Mouse (Mus musculus) heart, embryonic 16.5 days (tissue): Measurements from ENCODE around the gene Ccpg1. TPM values are rescaled to one million over a fixed set of nuclear protein-coding genes. Genes with fewer than 3 reads are reported as not detected.
A peak's percentile ranks its signal among the peaks of the same experiment; 100 is the strongest.

Source experiments
- ATAC-seq: fragments of 200-750 bp; cut with Nextera tagmentation; replicated peaks from 2 replicates; pipeline ENCODE4 v1.8.0; 2017; ENCODE audit warnings: moderate number of reproducible peaks; ENCODE audit not compliant: insufficient read depth, low FRiP score; ENCODE audit errors: extremely low read depth
- H3K27ac ChIP-seq: fragments of 300-500 bp; sonication (generic); 2 replicates; pipeline ENCODE4 v1.5.1; 2014; ENCODE audit warnings: mild to moderate bottlenecking, low read length, control low read depth, moderate library complexity
- H3K27me3 ChIP-seq: fragments of 300-500 bp; sonication (generic); 2 replicates; pipeline ENCODE4 v1.6.1; 2014; ENCODE audit warnings: low read length, mixed read lengths; ENCODE audit not compliant: control insufficient read depth, insufficient read depth
- H3K36me3 ChIP-seq: fragments of 300-500 bp; sonication (generic); 2 replicates; pipeline ENCODE4 v1.6.1; 2014; ENCODE audit not compliant: control insufficient read depth, insufficient read depth
- H3K4me1 ChIP-seq: fragments of 300-500 bp; sonication (generic); 2 replicates; pipeline ENCODE4 v1.6.1; 2014; ENCODE audit warnings: low read length, mixed read lengths; ENCODE audit not compliant: control insufficient read depth, insufficient read depth
- H3K4me2 ChIP-seq: fragments of 300-500 bp; sonication (generic); 2 replicates; pipeline ENCODE4 v1.6.1; 2014; ENCODE audit warnings: low read depth, mild to moderate bottlenecking, control low read depth, low read length
- H3K4me3 ChIP-seq: fragments of 300-500 bp; sonication (generic); 2 replicates; pipeline ENCODE4 v1.5.1; 2014; ENCODE audit warnings: mild to moderate bottlenecking, control low read depth, low read length
- H3K9ac ChIP-seq: fragments of 300-500 bp; sonication (generic); 2 replicates; pipeline ENCODE4 v1.6.1; 2014; ENCODE audit warnings: low read length, control low read depth
- H3K9me3 ChIP-seq: fragments of 300-500 bp; sonication (generic); replicated peaks from 2 replicates; pipeline ENCODE4 v1.6.1; 2016; ENCODE audit warnings: low read length; ENCODE audit not compliant: control insufficient read depth
- WGBS: fragments of 180-500 bp; shearing (Covaris S2); extraction: QIAGEN DNeasy Blood & Tissue Kit; methylation state at CpG from one replicate; pipeline ENCODE4 v1.1.7; 2014; 5-methylcytosine and 5-hydroxymethylcytosine counted together
- polyA plus RNA-seq: library from polyadenylated mRNA; unstranded; fragments of >200 nt; fragmentation: Nextera tagmentation; extraction: Ambion mirVana; gene quantifications from 2 replicates; pipeline ENCODE4 v1.2.1, GENCODE M21; 2015

Gene Ccpg1
- polyA plus RNA-seq, 1 experiment from 2014 or later: 35.8 TPM

DNA sequence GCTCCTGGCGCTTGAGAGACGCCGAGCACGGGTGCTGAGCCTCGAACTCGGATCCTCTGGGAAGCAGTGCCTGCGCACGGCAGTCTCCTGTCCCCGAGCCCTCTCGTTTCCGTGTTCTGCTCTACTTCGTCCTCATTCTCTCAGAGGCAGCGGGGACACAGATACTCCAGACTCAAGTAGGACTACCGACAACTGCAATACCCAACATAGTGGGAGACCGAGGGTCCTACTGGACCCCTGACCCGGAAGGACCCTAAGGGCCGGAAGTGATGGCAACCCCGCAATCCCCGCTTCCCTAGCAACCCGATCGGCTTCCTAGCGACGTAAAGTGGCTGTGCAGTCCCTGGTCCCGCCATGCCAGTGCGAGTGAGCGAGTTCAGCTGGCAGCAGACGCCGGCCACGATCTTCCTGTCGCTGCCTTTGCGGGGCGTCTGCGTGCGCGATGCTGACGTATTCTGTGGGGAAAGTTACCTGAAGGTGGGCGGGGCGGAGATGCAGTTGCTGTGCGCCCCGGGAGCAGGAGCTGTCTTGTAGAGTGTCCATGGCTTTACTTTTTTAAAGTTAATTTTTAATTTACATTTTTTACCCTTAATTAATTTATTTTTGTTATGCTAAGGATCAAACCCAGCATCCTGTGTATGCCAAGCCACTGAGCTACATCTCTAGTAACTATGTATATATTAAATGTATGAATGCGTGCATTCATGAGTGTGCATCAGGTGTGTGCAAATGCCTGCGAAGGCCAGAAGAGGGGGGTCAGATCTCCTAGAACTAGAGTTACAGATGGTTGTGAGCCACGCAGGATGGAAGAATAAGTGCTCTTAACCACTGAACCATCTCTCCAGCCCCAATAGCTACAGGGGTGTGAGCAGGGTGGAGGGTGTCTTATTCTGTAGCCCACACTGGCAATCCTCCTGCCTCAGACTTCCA lies 26.4 kb upstream of the Ccpg1 start, which contains the start of the genes Dyx1c1 and Gm44503:
Dyx1c1 (plus strand) TSS at position 265 of the 930 bp plus-strand sequence.
Gm44503 (plus strand) TSS at position 332 of the 930 bp plus-strand sequence.
- H3K9ac ChIP-seq: peak within 1 kb of the TSS; percentile 77
- ATAC-seq: peak; percentile 84
- 3% methylated on average over 43 of the region's 43 CpGs for WGBS
- peak within 1 kb of the TSS; percentile 84 for H3K4me3 ChIP-seq
- H3K4me1 ChIP-seq: no peaks in the 10 kb centered on the region
- H3K36me3 ChIP-seq: no peaks in the 10 kb centered on the region
- H3K4me2 ChIP-seq: peak within 1 kb of the TSS; percentile 88
- peak within 1 kb of the TSS; percentile 11; the same call in 1 of the 2 replicates for H3K27ac ChIP-seq
- H3K27me3 ChIP-seq: no peaks in the 10 kb centered on the region
- no peaks in the 10 kb centered on the region for H3K9me3 ChIP-seq

DNA sequence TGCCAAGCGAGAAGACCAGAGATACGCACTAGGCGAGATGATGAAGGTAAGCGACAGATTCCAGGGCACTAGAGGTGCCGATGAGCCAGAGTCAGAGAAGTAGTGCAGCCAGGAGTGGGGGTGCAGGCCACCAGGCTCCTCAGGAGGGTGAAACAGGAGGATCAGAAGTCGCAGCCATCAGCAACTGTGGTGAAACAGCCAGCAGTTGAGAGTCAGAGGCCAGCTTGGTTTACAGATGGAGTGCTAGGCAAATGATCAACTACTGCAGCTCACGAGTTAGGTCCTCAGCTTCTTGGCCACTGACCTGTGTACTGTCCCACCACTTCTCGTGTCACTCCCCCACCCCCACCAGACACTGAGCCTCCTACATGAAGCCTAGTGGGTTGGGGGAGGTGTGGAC lies 23.9 kb upstream of the Ccpg1 start:
- Histone ChIP-seq H3K27ac (no peak overlapping the region), H3K4me2 (no peak overlapping the region), H3K4me1 (no peaks in the 10 kb centered on the region), H3K9me3 (no peaks in the 10 kb centered on the region), H3K9ac (no peak overlapping the region), H3K36me3 (no peaks in the 10 kb centered on the region), H3K27me3 (no peaks in the 10 kb centered on the region), H3K4me3 (no peak overlapping the region)
- WGBS: 57% methylated on average over 8 of the region's 8 CpGs
- no peak for ATAC-seq

DNA sequence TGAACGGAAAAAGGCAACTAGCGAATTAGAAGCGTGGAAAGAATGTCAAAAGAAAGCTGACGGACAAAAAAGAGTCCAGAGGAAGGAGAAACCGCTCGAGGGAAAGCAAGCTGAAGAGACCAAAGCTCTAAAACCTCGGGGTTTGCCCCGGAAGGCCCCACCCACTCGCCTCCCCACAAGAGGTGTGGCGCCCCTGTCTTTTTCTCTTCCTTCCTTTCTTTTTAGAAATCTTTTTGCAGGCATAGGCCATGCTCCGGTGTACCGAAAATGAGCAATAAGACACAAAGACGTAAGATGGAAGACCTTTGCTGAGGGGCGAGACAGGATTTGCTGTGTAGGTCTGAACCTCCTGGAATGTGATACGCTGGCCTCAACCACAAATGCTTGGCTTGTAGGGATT lies 23.3 kb upstream of the Ccpg1 start:
- WGBS: 72% methylated on average over 15 of the region's 15 CpGs
- no peaks in the 10 kb centered on the region for H3K9me3 ChIP-seq
- ATAC-seq: no peak

DNA sequence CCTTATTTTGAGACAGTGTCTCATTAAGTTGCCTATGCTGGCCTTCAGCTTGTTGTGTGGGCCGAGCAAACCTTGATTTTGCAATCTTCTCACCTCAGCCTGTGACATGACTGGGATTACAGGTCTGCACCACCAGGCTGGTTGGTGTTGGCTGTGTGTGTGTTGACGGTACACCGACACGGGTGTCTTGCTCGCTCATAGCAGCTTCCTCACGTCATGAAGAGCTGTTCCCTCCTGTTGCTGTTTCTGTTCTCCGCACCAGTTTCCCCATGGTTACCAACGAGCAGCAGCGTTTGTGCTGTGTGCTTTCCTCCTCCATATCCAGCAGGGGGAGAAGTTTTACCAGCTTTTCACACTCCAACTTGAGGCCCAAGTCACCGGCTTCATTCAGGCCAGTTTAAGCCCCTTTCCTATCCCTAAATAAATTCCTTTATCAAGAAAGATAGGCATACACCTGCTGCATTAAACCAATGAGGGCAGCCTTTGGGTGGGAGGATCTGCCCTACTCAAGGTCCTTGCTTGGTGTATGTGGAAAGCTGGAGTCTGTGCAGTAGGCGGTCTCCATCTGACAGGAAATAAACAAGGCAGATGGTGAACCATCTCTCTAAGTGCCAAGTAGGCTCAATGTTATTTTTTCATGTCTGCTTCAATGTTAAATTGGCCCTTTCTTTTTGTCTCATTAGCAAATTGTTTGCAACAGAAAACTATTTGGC lies 16.7 kb upstream of the Ccpg1 start:
- H3K27me3 ChIP-seq: no peaks in the 10 kb centered on the region
- no peak overlapping the region for H3K4me2 ChIP-seq
- no peaks in the 10 kb centered on the region for H3K36me3 ChIP-seq
- no peak overlapping the region for H3K9ac ChIP-seq
- no peaks in the 10 kb centered on the region for H3K9me3 ChIP-seq
- no peak overlapping the region for H3K4me3 ChIP-seq
- ATAC-seq: peak; percentile 52; the same call in 1 of the 2 replicates
- 29% methylated on average over 11 of the region's 11 CpGs for WGBS
- H3K4me1 ChIP-seq: no peaks in the 10 kb centered on the region
- H3K27ac ChIP-seq: no peak overlapping the region

More for the DNA sequence above, 23.3 kb upstream of the Ccpg1 start:
- Histone ChIP-seq H3K27me3 (no peaks in the 10 kb centered on the region), H3K36me3 (no peaks in the 10 kb centered on the region), H3K4me2 (no peak overlapping the region), H3K4me1 (no peaks in the 10 kb centered on the region), H3K9ac (no peak overlapping the region), H3K4me3 (no peak overlapping the region), H3K27ac (no peak overlapping the region)

DNA sequence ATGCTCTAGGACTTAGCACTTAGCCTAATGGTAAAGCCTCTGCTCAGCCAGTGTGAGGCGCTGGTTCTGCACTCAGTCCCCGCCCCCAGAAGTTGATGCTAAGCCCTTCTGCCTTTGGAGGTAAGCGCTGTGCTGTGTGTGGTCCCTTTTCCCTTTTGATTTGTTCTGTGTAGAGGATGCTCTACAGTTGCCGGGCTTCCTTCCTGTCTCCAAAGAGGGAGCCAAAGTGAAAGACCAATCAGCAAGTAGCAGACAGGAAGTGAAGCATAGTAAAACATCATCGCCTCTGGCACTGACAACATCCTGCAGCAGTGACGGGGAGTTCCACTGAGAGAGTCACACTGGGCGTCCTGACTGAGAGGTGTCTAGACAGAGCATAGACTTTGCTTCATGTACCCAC lies 15.4 kb upstream of the Ccpg1 start:
- Histone ChIP-seq H3K9me3 (no peaks in the 10 kb centered on the region), H3K36me3 (no peaks in the 10 kb centered on the region), H3K27me3 (no peaks in the 10 kb centered on the region), H3K27ac (no peak overlapping the region), H3K4me1 (no peaks in the 10 kb centered on the region), H3K4me3 (no peak overlapping the region), H3K4me2 (no peak overlapping the region), H3K9ac (no peak overlapping the region)
- 63% methylated on average over 7 of the region's 7 CpGs for WGBS
- no peak for ATAC-seq

DNA sequence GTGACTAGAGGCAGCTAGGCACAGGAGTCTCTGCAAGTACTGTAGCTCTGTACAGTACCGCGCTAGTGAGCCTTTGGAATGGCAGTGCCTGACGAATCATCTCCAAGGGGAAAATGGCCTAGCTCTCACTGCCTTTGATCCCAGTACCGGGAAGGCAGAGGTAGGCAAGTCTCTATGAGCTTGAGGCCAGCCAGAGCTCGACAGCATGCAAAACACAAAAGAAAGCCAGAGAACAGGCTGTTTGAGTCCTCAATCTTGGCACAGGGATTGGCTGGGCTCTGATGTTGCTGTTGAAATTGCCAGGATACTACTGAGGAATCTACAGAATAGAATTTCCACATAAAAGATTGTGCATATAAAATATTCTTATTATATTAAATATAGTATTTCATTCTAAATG lies 12.8 kb upstream of the Ccpg1 start:
- WGBS: 77% methylated on average over 5 of the region's 5 CpGs
- no peak overlapping the region for H3K4me2 ChIP-seq
- ATAC-seq: no peak

DNA sequence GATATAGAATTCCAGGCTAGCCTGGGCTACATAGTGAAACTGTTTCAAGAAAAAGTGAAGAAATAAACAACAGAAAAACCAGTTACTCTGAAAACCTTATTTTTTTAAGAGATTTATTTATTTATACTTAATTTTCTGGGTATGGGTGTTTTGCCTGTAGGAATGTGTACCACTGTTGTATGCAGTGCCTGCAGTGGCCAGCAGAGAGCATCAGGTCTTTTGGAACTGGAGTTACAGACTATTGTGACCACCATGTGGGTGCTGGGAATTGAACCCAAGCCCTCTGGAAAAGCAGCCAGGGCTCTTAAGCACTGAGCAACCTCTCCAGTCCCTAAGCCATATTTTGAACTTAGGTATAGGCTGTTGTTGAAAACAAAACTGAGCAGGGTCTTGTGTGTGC lies 12.2 kb upstream of the Ccpg1 start:
- H3K9me3 ChIP-seq: no peaks in the 10 kb centered on the region
- H3K4me3 ChIP-seq: no peak overlapping the region
- no peaks in the 10 kb centered on the region for H3K4me1 ChIP-seq
- no peak overlapping the region for H3K27ac ChIP-seq
- H3K9ac ChIP-seq: no peak overlapping the region
- no peak for ATAC-seq
- H3K27me3 ChIP-seq: no peaks in the 10 kb centered on the region
- no peak overlapping the region for H3K4me2 ChIP-seq
- no peaks in the 10 kb centered on the region for H3K36me3 ChIP-seq

More for the DNA sequence above, 12.8 kb upstream of the Ccpg1 start:
- H3K9me3 ChIP-seq: no peaks in the 10 kb centered on the region
- H3K9ac ChIP-seq: no peak overlapping the region
- H3K36me3 ChIP-seq: no peaks in the 10 kb centered on the region
- H3K27me3 ChIP-seq: no peaks in the 10 kb centered on the region
- no peak overlapping the region for H3K27ac ChIP-seq
- no peaks in the 10 kb centered on the region for H3K4me1 ChIP-seq
- H3K4me3 ChIP-seq: no peak overlapping the region

DNA sequence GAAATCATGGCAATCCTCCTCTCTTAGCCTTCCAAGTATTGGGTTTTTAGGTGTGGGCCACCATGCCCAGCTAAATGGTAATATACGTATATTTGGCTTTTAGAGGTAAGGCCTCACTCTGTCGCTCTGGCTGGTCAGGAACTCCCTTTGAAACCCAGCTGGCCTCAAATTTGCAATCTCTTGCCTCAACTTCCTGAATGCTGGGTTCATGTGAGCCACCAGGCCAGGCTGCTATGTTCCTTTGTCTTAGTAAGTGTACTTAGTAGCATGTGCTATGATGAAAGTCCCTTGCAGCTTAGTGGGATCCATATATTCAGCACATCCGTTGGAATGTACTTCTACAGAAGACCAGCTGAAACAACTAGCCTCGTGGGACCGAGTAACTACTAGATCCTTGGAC lies 10.5 kb upstream of the Ccpg1 start:
- H3K4me2 ChIP-seq: no peak overlapping the region
- no peaks in the 10 kb centered on the region for H3K4me1 ChIP-seq
- H3K27me3 ChIP-seq: no peaks in the 10 kb centered on the region
- H3K36me3 ChIP-seq: no peaks in the 10 kb centered on the region
- H3K9ac ChIP-seq: no peak overlapping the region
- no peaks in the 10 kb centered on the region for H3K9me3 ChIP-seq
- ATAC-seq: no peak
- 83% methylated on average over 5 of the region's 5 CpGs for WGBS
- no peak overlapping the region for H3K27ac ChIP-seq
- no peak overlapping the region for H3K4me3 ChIP-seq

DNA sequence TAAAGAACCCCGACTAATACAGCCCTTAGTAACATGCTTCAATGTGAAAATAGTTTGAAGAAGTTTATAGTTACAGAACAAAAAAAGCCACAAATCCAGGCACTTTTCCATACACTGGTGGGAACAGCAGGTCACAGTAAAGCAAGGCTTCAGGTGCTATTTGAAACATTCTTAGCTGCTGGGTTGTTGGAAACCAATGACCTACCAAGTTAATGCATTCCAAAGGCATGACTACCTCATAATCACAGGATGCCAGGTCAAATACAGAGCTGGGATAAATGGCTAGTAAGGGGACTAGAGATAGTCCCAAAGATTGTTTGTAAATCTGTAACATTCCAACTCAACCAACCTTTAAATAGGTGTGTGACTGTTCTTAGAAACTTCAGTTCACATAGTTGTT lies 10.0 kb upstream of the Ccpg1 start:
- Histone ChIP-seq H3K4me3 (no peak overlapping the region), H3K9me3 (no peaks in the 10 kb centered on the region), H3K27ac (no peak overlapping the region), H3K36me3 (no peaks in the 10 kb centered on the region), H3K9ac (no peak overlapping the region), H3K4me2 (no peak overlapping the region), H3K4me1 (no peaks in the 10 kb centered on the region), H3K27me3 (no peaks in the 10 kb centered on the region)
- 71% methylated on average over 1 of the region's 1 CpGs for WGBS
- ATAC-seq: no peak
